Mouse (Mus musculus) C2C12 (cell line): ENCODE results near the gene Zscan2. TPM values are rescaled to one million over a fixed set of nuclear protein-coding genes. Genes with fewer than 3 reads are reported as not detected.

ENCODE experiments used
- H3K27me3 ChIP-seq: one replicate; pipeline ENCODE4 v1.6.1; 2011; ENCODE audit not compliant: control insufficient read depth, insufficient read depth, insufficient read length
- H3K36me3 ChIP-seq: one replicate; pipeline ENCODE4 v1.6.1; 2011; ENCODE audit not compliant: control insufficient read depth, insufficient read depth
- H3K4me3 ChIP-seq: one replicate; pipeline ENCODE4 v1.5.1; 2011; ENCODE audit warnings: mild to moderate bottlenecking, control low read depth; ENCODE audit not compliant: poor library complexity, insufficient read depth, severe bottlenecking
- H3K79me2 ChIP-seq: one replicate; pipeline ENCODE4 v1.6.1; 2011; ENCODE audit not compliant: control insufficient read depth, insufficient read depth
- H3K79me3 ChIP-seq: one replicate; pipeline ENCODE4 v1.6.1; 2011; ENCODE audit warnings: low read depth, control low read depth
- H3ac ChIP-seq: one replicate; pipeline ENCODE3; 2011; ENCODE audit warnings: low read depth; ENCODE audit not compliant: control insufficient read depth, insufficient read length
- CEBPB ChIP-seq: IDR thresholded peaks from one replicate; pipeline ENCODE4 v1.6.1; 2011; ENCODE audit warnings: low read depth, mild to moderate bottlenecking, control low read depth, moderate library complexity
- CTCF ChIP-seq: IDR thresholded peaks from one replicate; pipeline ENCODE4 v1.5.1; 2011; ENCODE audit not compliant: control insufficient read depth, insufficient read depth, insufficient read length
- FOSL1 ChIP-seq: IDR thresholded peaks from one replicate; pipeline ENCODE4 v1.8.0; 2011; ENCODE audit warnings: mild to moderate bottlenecking, low read length; ENCODE audit not compliant: poor library complexity, insufficient read depth, severe bottlenecking
- MAX ChIP-seq: IDR thresholded peaks from one replicate; pipeline ENCODE4 v1.6.1; 2011; ENCODE audit warnings: mild to moderate bottlenecking, control low read depth
- MYOD1 ChIP-seq: IDR thresholded peaks from one replicate; pipeline ENCODE4 v1.6.1; 2011; ENCODE audit warnings: low read depth; ENCODE audit not compliant: control insufficient read depth, insufficient read length
- MYOG ChIP-seq: IDR thresholded peaks from one replicate; pipeline ENCODE4 v1.6.1; 2011; ENCODE audit not compliant: control insufficient read depth, insufficient read length; ENCODE audit errors: extremely low read depth
- USF1 ChIP-seq: IDR thresholded peaks from one replicate; pipeline ENCODE4 v1.6.1; 2011; ENCODE audit warnings: low read depth, mild to moderate bottlenecking, control low read depth, moderate library complexity
- polyA plus RNA-seq: library from polyadenylated mRNA; unstranded; fragments of >200 nt; fragmentation: generic; extraction: Trizol; gene quantifications from one replicate; pipeline ENCODE4 v1.2.1, GENCODE M21; 2012; ENCODE audit warnings: missing spikeins

Zscan2 gene
- polyA plus RNA-seq, 1 experiment, result 4.6 TPM

GRCm38 (mm10) chr7:80875727-80876126 is 15.0 kb downstream of the Zscan2 start:
- H3K36me3 ChIP-seq, result no peaks in the 10 kb centered on the region
- no peaks in the 10 kb centered on the region for H3K79me3 ChIP-seq
- no peaks in the 10 kb centered on the region for H3K79me2 ChIP-seq
- H3ac ChIP-seq, result no peak overlapping the region
- no peak overlapping the region for H3K4me3 ChIP-seq
- H3K27me3 ChIP-seq, result no peaks in the 10 kb centered on the region
- no peak for TF ChIP-seq CTCF
- TF ChIP-seq MAX, result no peak
- TF ChIP-seq MYOG, result no peak
- TF ChIP-seq FOSL1, result no peak
- no peak for TF ChIP-seq USF1
- no peak for TF ChIP-seq CEBPB
- no peak for TF ChIP-seq MYOD1

GRCm38 (mm10) chr7:80882830-80883505 is 22.2 kb downstream of the Zscan2 start:
- Histone ChIP-seq H3K4me3 (no peak overlapping the region), H3ac (no peak overlapping the region)
- TF ChIP-seq MYOD1, result no peak
- TF ChIP-seq FOSL1, result no peak
- no peak for TF ChIP-seq CTCF

GRCm38 (mm10) chr7:80885666-80886065 is 24.9 kb downstream of the Zscan2 start:
- Histone ChIP-seq H3K4me3 (no peak overlapping the region), H3K79me3 (no peaks in the 10 kb centered on the region), H3K36me3 (no peaks in the 10 kb centered on the region), H3K27me3 (no peaks in the 10 kb centered on the region), H3K79me2 (no peaks in the 10 kb centered on the region), H3ac (no peak overlapping the region)
- TF ChIP-seq USF1 (no peak), FOSL1 (no peak), CEBPB (no peak), CTCF (no peak), MAX (no peak), MYOG (no peak)

More at GRCm38 (mm10) chr7:80882830-80883505, 22.2 kb downstream of the Zscan2 start:
- H3K79me2 ChIP-seq, result no peaks in the 10 kb centered on the region
- H3K27me3 ChIP-seq, result no peaks in the 10 kb centered on the region
- no peaks in the 10 kb centered on the region for H3K36me3 ChIP-seq
- no peaks in the 10 kb centered on the region for H3K79me3 ChIP-seq

- Histone ChIP-seq H3K27me3 (no peaks in the 10 kb centered on the region), H3K4me3 (no peak overlapping the region), H3K36me3 (peaks cover 12% of the 10 kb centered on the region), H3K79me2 (no peaks in the 10 kb centered on the region), H3K79me3 (no peaks in the 10 kb centered on the region), H3ac (no peak overlapping the region)
- no peak for TF ChIP-seq USF1
These were observed 27.9 kb downstream of the Zscan2 start for GRCm38 (mm10) chr7:80888595-80888994.

- Histone ChIP-seq H3K79me3 (no peaks in the 10 kb centered on the region), H3K36me3 (peaks cover 14% of the 10 kb centered on the region), H3K79me2 (no peaks in the 10 kb centered on the region), H3ac (no peak overlapping the region), H3K4me3 (no peak overlapping the region), H3K27me3 (no peaks in the 10 kb centered on the region)
- TF ChIP-seq FOSL1 (no peak), CTCF (no peak), MYOD1 (no peak), USF1 (no peak), CEBPB (no peak), MYOG (no peak), MAX (no peak)
These were observed 28.3 kb downstream of the Zscan2 start for GRCm38 (mm10) chr7:80889021-80889511.

GRCm38 (mm10) chr7:80889841-80890241 is 29.1 kb downstream of the Zscan2 start:
- Histone ChIP-seq H3K36me3 (peaks cover 22% of the 10 kb centered on the region), H3K79me2 (no peaks in the 10 kb centered on the region), H3K4me3 (no peak overlapping the region), H3ac (no peak overlapping the region), H3K27me3 (no peaks in the 10 kb centered on the region), H3K79me3 (no peaks in the 10 kb centered on the region)
- no peak for TF ChIP-seq MYOD1
- no peak for TF ChIP-seq CEBPB
- TF ChIP-seq MYOG, result no peak
- no peak for TF ChIP-seq USF1
- no peak for TF ChIP-seq MAX
